Mouse (Mus musculus) embryonic facial prominence, embryonic 10.5 days (tissue): ENCODE results near the gene Ctdsp1. TPM values are rescaled to one million over a fixed set of nuclear protein-coding genes. Genes with fewer than 3 reads are reported as not detected.

Experiments
- DNase-seq: peaks from one replicate; pipeline ENCODE4 v3.0.0-alpha.2; 2017; ENCODE audit warnings: low spot score
- H3K27ac ChIP-seq: fragments of 300-500 bp; sonication (generic); replicated peaks from 2 replicates; pipeline ENCODE4 v1.5.1; 2016; ENCODE audit warnings: mild to moderate bottlenecking
- H3K27me3 ChIP-seq: fragments of 300-500 bp; sonication (generic); replicated peaks from 2 replicates; pipeline ENCODE4 v1.6.1; 2016; ENCODE audit warnings: low read depth, mild to moderate bottlenecking; ENCODE audit not compliant: poor library complexity, severe bottlenecking
- H3K36me3 ChIP-seq: fragments of 300-500 bp; sonication (generic); replicated peaks from 2 replicates; pipeline ENCODE4 v1.6.1; 2016; ENCODE audit warnings: mild to moderate bottlenecking, moderate library complexity
- H3K4me1 ChIP-seq: fragments of 300-500 bp; sonication (generic); 2 replicates; pipeline ENCODE4 v1.6.1; 2016
- H3K4me3 ChIP-seq: fragments of 300-500 bp; sonication (generic); 2 replicates; pipeline ENCODE4 v1.5.1; 2016; ENCODE audit warnings: mild to moderate bottlenecking, moderate library complexity
- H3K9me3 ChIP-seq: fragments of 300-500 bp; sonication (generic); 2 replicates; pipeline ENCODE4 v1.6.1; 2016; ENCODE audit warnings: mild to moderate bottlenecking
- WGBS: fragments of 180-500 bp; shearing (Covaris S2); methylation state at CpG from one replicate; pipeline ENCODE4 v1.1.7; 2016; 5-methylcytosine and 5-hydroxymethylcytosine counted together
- polyA plus RNA-seq: library from polyadenylated mRNA; unstranded; fragments of >200 nt; fragmentation: Nextera tagmentation; extraction: Ambion mirVana; gene quantifications from 2 replicates; pipeline ENCODE4 v1.2.1, GENCODE M21; 2016

The Ctdsp1 gene
- polyA plus RNA-seq, 1 experiment from 2014 or later, result 49.0 TPM

DNA sequence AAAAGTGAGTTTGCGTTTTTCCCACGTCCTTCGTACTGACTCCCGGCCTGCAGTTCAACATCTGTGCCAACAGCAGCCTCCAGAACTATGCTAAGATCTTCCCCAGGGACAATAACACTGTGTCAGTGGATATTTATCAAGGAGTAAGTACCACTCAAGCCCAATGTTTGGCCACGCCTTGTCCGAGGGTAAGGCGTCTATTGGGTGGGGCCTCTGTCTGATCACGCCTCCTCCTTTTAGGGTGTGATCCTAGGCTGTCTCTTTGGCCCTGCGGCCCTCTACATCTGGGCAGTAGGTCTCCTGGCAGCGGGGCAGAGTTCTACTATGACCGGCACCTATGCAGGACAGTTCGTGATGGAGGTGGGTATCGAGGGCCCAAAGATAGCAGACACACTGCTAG is 7.9 kb upstream of the Ctdsp1 start:
- DNase-seq, result no peak
- peaks cover 17% of the 10 kb centered on the region for H3K4me1 ChIP-seq
- no peaks in the 10 kb centered on the region for H3K9me3 ChIP-seq
- H3K27me3 ChIP-seq, result 0 out of 2 replicates have a peak, but pooled peaks cover 3% of the 10 kb centered on the region
- no peaks in the 10 kb centered on the region for H3K36me3 ChIP-seq
- no peak overlapping the region for H3K27ac ChIP-seq
- WGBS, result 90% methylated on average over 13 of the region's 13 CpGs
- H3K4me3 ChIP-seq, result no peak overlapping the region

DNA sequence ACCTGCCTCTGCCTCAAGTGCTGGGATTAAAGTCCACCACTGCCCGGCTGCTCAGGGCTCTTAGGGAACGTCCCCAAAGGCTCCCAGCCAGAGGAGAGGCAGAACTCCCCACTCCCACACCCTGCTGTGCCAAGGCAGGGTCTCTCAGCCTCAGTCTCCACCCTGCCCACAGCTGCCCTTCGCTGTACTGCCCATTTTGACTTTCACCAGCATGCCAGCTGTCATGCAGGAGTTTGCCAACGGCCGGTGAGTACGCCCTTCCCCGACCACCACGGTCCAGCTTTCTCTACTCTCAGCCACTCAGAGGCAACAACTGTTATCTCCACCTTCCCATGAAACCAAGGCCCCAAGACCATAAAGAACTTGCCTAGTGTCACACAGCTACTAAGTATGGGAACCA is 6.8 kb upstream of the Ctdsp1 start:
- Histone ChIP-seq H3K9me3 (no peaks in the 10 kb centered on the region), H3K4me1 (peaks cover 21% of the 10 kb centered on the region), H3K36me3 (no peaks in the 10 kb centered on the region), H3K4me3 (no peak overlapping the region), H3K27ac (no peak overlapping the region), H3K27me3 (peaks cover 15% of the 10 kb centered on the region)
- DNase-seq, result no peak
- WGBS, result 88% methylated on average over 8 of the region's 8 CpGs

DNA sequence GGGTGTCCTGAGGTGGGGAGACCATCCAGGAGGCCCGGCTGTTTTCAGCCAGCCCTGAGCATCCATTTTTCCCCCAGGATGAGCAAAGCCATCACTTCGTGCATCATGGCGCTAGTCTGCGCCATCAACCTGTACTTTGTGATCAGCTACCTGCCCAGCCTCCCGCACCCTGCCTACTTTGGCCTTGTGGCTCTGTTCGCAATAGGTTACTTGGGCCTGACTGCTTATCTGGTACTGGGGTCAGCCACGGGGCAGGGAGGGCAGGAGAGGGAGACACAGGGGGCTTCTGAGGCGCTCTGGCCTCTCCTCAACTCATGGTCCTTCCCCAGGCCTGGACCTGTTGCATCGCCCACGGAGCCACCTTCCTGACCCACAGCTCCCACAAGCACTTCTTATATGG is 6.2 kb upstream of the Ctdsp1 start:
- 93% methylated on average over 10 of the region's 10 CpGs for WGBS
- peaks cover 20% of the 10 kb centered on the region for H3K27me3 ChIP-seq
- no peaks in the 10 kb centered on the region for H3K9me3 ChIP-seq
- peaks cover 27% of the 10 kb centered on the region for H3K4me1 ChIP-seq
- H3K4me3 ChIP-seq, result 0 out of 2 replicates have a peak overlapping the region, but pooled peaks have one; percentile 18
- no peak for DNase-seq
- H3K27ac ChIP-seq, result peak overlapping the region; percentile 12; the same call in 1 of the 2 replicates
- H3K36me3 ChIP-seq, result no peaks in the 10 kb centered on the region

DNA sequence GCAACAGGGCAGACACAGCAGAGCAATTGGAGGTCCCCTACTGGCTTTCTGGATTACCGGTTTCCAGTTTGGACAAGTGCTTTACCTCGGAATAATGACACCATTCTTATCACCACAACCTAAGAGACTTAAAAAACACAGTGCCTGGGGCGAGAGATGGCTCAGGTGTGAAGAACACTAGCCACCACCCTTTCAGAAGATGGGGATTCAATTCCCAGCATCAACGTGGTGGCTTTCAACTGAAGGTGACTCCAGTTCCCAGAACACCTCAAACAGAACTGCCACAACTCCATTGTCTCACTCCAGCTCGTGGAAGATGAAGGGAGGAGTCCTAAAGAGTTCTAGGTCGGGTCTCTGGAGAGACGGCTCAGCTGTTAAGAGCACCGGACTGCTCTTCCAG is 5.8 kb upstream of the Ctdsp1 start:
- Histone ChIP-seq H3K36me3 (no peaks in the 10 kb centered on the region), H3K27me3 (peaks cover 20% of the 10 kb centered on the region), H3K9me3 (no peaks in the 10 kb centered on the region), H3K27ac (peak overlapping the region; percentile 12; the same call in 1 of the 2 replicates), H3K4me3 (no peak overlapping the region), H3K4me1 (peaks cover 31% of the 10 kb centered on the region)
- WGBS, result 89% methylated on average over 8 of the region's 8 CpGs
- no peak for DNase-seq

DNA sequence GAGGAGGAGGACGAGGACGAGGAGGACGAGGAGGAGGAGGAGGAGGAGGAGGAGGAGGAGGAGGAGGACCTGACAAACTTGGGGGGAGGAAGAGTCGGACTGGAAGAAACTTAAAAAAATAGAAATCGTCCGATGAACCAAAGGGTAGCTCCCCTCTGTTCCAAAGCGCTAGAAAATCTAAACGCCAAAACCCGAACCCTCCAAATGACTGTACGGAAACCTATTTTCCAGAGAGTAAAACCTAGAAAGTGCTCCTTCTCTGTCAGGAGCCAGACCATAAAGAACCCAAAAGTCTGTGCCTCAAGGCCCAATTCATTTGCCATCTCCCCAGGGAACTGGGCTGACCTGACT is 5.0 kb upstream of the Ctdsp1 start:
- H3K27me3 ChIP-seq, result peaks cover 20% of the 10 kb centered on the region
- H3K27ac ChIP-seq, result peak overlapping the region; percentile 95
- no peaks in the 10 kb centered on the region for H3K36me3 ChIP-seq
- H3K4me1 ChIP-seq, result peaks cover 40% of the 10 kb centered on the region
- no peak for DNase-seq
- 60% methylated on average over 8 of the region's 10 CpGs for WGBS
- H3K4me3 ChIP-seq, result peak overlapping the region; percentile 58
- H3K9me3 ChIP-seq, result no peaks in the 10 kb centered on the region

DNA sequence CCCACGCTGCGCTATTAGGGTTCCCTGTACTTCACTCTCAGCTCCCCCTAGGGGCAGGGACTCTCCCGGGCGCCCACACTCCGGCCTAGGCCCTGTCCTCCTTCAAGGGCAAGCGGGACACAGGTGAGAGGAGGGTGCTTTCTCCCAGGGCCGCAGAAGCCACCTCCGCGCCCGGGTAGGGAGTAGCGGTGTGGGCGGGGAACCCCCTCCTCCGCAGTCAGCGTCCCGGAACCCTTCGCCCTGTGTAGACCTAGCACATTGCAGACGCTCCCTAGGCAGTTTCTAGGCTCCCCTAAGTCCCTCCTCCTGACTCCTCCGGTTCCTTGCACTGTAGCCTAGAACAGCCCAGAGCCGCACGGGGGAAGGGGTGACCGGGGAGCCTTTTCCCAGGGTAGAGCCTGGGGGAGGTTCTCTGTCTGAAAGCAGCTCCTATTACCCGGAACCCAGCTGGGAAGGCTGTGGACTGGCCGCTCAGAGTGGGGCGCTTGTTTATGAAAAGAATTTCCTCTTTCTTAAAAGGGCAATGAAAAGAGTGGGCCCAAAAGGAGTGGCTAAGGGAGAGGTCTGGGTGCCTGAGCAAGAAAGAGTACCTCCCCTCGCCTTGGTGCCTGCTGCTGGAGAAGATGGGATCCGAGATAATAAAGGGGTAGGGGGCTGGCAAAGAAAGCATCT is 4.5 kb upstream of the Ctdsp1 start:
- WGBS, result under 1% methylated on average over 26 of the region's 26 CpGs
- peak overlapping the region; percentile 95 for H3K27ac ChIP-seq
- peak; percentile 95 for DNase-seq
- no peaks in the 10 kb centered on the region for H3K9me3 ChIP-seq
- H3K4me3 ChIP-seq, result peak overlapping the region; percentile 58
- peaks cover 40% of the 10 kb centered on the region for H3K4me1 ChIP-seq
- H3K36me3 ChIP-seq, result no peaks in the 10 kb centered on the region
- peaks cover 20% of the 10 kb centered on the region for H3K27me3 ChIP-seq

DNA sequence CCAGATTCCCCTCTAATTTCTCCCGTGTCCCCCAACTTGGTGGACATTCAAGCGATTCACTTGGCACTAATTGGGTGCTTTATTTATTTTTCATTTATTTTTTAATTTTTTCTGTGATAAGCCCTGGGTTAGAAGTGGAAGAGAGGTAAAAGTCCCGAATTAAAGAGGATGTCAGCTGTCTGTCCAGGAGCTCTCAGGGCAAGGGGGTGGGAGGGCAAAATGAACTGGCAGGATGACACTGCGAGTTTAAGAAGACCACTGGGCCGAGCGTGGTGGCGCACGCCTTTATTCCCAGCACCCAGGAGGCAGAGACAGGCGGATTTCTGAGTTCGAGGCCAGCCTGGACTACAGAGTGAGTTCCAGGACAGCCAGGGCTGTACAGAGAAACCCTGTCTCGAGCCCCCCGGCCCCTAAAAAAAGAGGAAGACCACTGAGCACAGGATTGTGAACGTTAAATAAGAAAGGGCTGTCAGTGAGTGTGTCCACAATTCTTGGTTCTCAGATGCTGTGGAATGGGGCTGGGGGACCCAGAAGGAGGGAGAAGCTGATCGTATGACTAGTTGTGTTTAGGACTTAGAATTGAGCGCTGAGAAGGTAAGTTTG is 3.8 kb upstream of the Ctdsp1 start:
- Histone ChIP-seq H3K4me3 (peak overlapping the region; percentile 58), H3K36me3 (no peaks in the 10 kb centered on the region), H3K27me3 (peaks cover 20% of the 10 kb centered on the region), H3K27ac (peak overlapping the region; percentile 95), H3K4me1 (peaks cover 46% of the 10 kb centered on the region), H3K9me3 (no peaks in the 10 kb centered on the region)
- 61% methylated on average over 15 of the region's 15 CpGs for WGBS
- DNase-seq, result no peak

DNA sequence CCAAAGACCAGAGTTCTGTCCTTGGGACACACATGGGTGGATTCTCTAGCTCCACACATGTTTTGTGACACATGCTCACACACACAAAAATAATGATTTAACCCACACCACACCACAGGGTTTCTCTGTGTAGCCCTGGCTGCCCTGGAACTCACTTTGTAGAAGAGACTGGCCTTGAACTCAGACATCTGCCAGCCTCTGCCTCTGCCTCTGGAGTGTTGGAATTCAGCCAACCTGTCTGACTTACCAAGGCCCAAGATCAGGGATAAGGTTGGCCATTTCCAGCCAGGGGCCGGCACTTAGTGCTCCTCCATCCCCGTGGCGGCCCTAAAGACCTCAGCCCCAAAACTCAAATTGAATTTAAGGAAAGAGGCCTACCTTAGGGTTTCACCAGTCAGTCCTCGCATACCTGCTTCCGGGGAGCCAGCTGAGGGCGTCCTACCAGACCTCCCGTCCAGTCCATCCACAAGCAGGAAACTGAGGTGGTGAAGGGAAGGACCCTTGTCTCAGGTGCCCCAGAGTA is 2.9 kb upstream of the Ctdsp1 start:
- 77% methylated on average over 7 of the region's 7 CpGs for WGBS
- peaks cover 56% of the 10 kb centered on the region for H3K4me1 ChIP-seq
- H3K9me3 ChIP-seq, result no peaks in the 10 kb centered on the region
- no peak overlapping the region for H3K27ac ChIP-seq
- DNase-seq, result no peak
- peaks cover 20% of the 10 kb centered on the region for H3K27me3 ChIP-seq
- peaks cover 6% of the 10 kb centered on the region for H3K36me3 ChIP-seq
- no peak overlapping the region for H3K4me3 ChIP-seq

DNA sequence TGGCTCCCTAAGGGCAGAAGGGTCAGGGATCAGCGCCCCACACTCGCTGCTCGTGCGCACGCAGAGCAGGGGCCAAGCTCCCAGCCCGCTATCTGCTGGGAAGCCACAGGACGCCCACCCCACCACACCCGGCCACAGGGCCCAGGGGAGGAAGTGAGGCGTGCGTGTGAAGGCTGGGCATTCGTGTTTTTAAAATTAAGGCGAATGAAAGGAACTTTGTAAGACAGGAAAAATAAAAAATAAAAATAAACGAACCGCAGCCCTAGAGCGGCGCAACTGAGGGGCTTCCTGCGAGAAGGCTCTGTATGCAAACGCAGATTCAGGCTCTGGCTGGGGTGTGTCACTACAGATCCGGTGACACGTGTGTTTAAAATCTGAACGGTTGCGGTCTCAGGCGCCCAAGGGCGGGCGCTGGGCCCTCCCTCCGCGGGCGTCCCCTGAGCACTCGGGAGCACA is 1.4 kb upstream of the Ctdsp1 start:
- Histone ChIP-seq H3K4me1 (peaks cover 62% of the 10 kb centered on the region), H3K36me3 (peaks cover 20% of the 10 kb centered on the region), H3K27me3 (peaks cover 20% of the 10 kb centered on the region), H3K9me3 (no peaks in the 10 kb centered on the region), H3K27ac (peak overlapping the region; percentile 75), H3K4me3 (peak overlapping the region; percentile 78)
- 4% methylated on average over 29 of the region's 29 CpGs for WGBS
- DNase-seq, result peak; percentile 60

DNA sequence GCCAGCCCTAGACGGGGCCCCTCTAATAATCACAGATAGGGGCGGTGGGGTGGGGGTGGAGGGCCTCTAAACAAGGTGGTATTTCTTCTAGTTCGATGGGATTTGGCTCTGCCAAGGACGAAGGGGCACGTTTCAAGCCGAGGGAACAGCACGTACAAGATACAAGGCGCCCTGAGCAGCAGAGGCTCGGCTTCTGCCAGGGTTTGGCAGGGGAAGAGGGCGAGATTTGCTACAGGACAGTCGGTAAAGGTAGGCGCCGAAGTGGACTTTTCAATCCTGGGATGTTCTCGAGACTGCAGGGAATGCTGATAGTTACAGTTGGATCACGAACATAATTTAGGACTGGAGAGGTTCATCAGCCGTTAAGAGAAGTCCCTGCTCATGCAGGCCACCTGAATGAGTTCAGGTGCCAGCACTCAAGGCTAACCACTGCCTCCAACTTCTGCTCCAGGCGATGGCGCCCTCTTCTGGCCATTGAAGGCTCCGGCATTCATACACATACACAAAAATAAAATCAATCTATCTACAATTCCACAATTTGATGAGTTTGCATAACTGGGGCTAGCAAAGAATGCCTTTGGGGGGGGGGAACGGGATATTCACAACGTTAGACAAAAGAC is 912 bp upstream of the Ctdsp1 start:
- Histone ChIP-seq H3K9me3 (no peaks in the 10 kb centered on the region), H3K4me3 (peak overlapping the region; percentile 78), H3K27ac (peak overlapping the region; percentile 75), H3K36me3 (peaks cover 25% of the 10 kb centered on the region), H3K4me1 (peaks cover 63% of the 10 kb centered on the region), H3K27me3 (peaks cover 16% of the 10 kb centered on the region)
- 5% methylated on average over 21 of the region's 21 CpGs for WGBS
- peak; percentile 74 for DNase-seq

DNA sequence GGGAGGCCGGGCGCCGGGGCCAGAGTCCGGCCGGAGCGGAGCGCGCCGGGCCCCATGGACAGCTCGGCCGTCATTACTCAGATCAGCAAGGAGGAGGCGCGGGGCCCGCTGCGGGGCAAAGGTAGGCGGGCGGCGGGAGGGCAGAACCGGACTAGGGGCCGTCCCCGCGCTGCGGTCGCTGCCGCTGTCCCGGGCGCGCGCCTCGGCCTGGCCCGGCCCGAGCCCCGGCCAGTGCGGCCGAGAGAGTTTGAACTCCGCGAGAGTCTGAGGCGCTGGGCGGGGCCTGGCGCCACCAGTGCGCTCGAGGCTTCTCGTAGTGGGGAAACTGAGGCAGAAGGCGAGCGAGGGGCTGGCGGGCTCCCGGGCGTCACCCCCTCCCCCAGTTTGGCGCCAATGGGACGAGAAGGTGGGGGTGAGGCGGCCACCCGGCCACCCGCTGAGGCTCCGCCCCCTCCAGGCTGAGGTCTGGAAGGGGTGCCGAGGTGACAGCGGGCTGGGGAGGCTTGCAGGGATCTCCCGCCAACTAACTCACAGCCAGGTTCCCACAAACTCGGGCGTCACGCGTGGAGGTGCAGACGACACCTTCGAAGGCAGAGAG is 634 bp downstream of the Ctdsp1 start:
- Histone ChIP-seq H3K36me3 (peaks cover 30% of the 10 kb centered on the region), H3K4me3 (peak overlapping the region; percentile 78), H3K27me3 (peaks cover 16% of the 10 kb centered on the region), H3K9me3 (no peaks in the 10 kb centered on the region), H3K4me1 (peaks cover 63% of the 10 kb centered on the region), H3K27ac (peak overlapping the region; percentile 99)
- peak; percentile 80 for DNase-seq
- under 1% methylated on average over 63 of the region's 63 CpGs for WGBS

DNA sequence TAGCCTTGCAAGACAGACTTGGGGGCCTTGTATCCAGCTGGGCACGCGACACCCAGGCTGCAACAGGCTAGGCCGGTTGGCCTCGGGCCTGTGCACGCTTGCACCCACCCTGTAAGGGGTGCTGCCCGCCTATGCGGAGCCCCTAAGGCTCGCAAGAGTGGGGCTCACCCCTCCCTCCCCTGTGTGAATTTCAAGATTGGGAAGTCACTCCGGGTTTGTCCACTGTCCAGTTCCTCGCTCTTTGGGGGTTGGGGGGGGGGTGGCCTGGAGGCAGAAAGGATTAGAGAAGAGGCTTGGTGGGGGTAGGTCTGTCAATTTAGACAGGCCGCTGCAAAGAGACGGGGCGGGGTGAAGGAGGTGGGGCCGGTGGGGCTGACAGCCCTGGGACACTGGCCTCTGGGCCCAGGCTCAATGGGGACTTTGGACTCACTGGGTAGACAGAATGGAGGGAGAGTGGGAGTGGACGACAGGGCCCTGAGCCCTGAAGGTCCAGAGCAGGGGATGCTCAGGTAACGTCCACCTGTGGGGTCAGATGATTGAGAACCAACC is 1.2 kb downstream of the Ctdsp1 start:
- H3K27me3 ChIP-seq, result peaks cover 16% of the 10 kb centered on the region
- DNase-seq, result no peak
- 1% methylated on average over 16 of the region's 16 CpGs for WGBS
- H3K4me3 ChIP-seq, result peak overlapping the region; percentile 78
- H3K4me1 ChIP-seq, result peaks cover 63% of the 10 kb centered on the region
- H3K27ac ChIP-seq, result peak overlapping the region; percentile 99
- H3K9me3 ChIP-seq, result no peaks in the 10 kb centered on the region
- H3K36me3 ChIP-seq, result peaks cover 30% of the 10 kb centered on the region
